Mouse (Mus musculus) MEL (cell line): Measurements from ENCODE around the gene C3. TPM values are rescaled to one million over a fixed set of nuclear protein-coding genes. Genes with fewer than 3 reads are reported as not detected.

Experiments
- DNase-seq: peaks from one replicate; pipeline ENCODE4 v3.0.0; 2011; ENCODE audit warnings: low read depth, low spot score
- H3K27ac ChIP-seq: 2 replicates; pipeline ENCODE4 v1.5.1; 2012; ENCODE audit warnings: low read depth, mild to moderate bottlenecking, control low read depth, low read length, moderate library complexity; ENCODE audit not compliant: control insufficient read depth
- H3K27me3 ChIP-seq, 2 experiments: fragments of 150-350 bp in 1 of 2; sonication (generic) in 1 of 2; 2 replicates each; pipeline ENCODE4 v1.6.1; 2012; ENCODE audit warnings: low read length in 2 of 2, mild to moderate bottlenecking in 2 of 2, improper control_type of control experiment in 1 of 2, moderate library complexity in 1 of 2; ENCODE audit not compliant: insufficient read depth in 2 of 2, control insufficient read depth in 1 of 2
- H3K36me3 ChIP-seq, 2 experiments: 2 replicates each; pipeline ENCODE4 v1.6.1; 2012 to 2014; ENCODE audit warnings: low read length in 2 of 2, improper control_type of control experiment in 1 of 2, inconsistent platforms in 1 of 2, mild to moderate bottlenecking in 1 of 2; ENCODE audit not compliant: insufficient read depth in 2 of 2, control insufficient read depth in 1 of 2
- H3K4me1 ChIP-seq, 2 experiments: fragments of 150-350 bp in 1 of 2; sonication (generic) in 1 of 2; 2 replicates each; pipeline ENCODE4 v1.6.1; 2012; ENCODE audit warnings: low read length in 2 of 2, improper control_type of control experiment in 1 of 2, mild to moderate bottlenecking in 1 of 2; ENCODE audit not compliant: insufficient read depth in 2 of 2, control insufficient read depth in 1 of 2
- H3K4me3 ChIP-seq, 2 experiments: fragments of 150-350 bp in 1 of 2; sonication (generic) in 1 of 2; 2 replicates each; pipeline ENCODE4 v1.5.1; 2012; ENCODE audit warnings: low read depth in 2 of 2, low read length in 2 of 2, mild to moderate bottlenecking in 2 of 2, moderate library complexity in 2 of 2, control low read depth in 1 of 2, improper control_type of control experiment in 1 of 2; ENCODE audit not compliant: control insufficient read depth in 1 of 2, insufficient read depth in 1 of 2
- H3K79me2 ChIP-seq: 2 replicates; pipeline ENCODE4 v1.6.1; 2012; ENCODE audit warnings: mild to moderate bottlenecking, low read length, moderate library complexity; ENCODE audit not compliant: control insufficient read depth, poor library complexity, insufficient read depth
- H3K9ac ChIP-seq: 2 replicates; pipeline ENCODE4 v1.6.1; 2012; ENCODE audit warnings: low read depth, mild to moderate bottlenecking, control low read depth, low read length, moderate library complexity; ENCODE audit not compliant: control insufficient read depth, poor library complexity, severe bottlenecking
- H3K9me3 ChIP-seq: fragments of 150-350 bp; sonication (generic); replicated peaks from 2 replicates; pipeline ENCODE4 v1.6.1; 2012; ENCODE audit warnings: mild to moderate bottlenecking, low read length, improper control_type of control experiment, moderate library complexity; ENCODE audit not compliant: insufficient read depth
- CTCF ChIP-seq, 3 experiments: IDR thresholded peaks in 2 of 3; conservative IDR thresholded peaks in 1 of 3; 2 replicates each; pipeline ENCODE4 v1.5.1; 2011 to 2012; ENCODE audit warnings: low read length in 3 of 3, low read depth in 2 of 3, mild to moderate bottlenecking in 2 of 3, improper control_type of control experiment in 1 of 3, inconsistent platforms in 1 of 3, mixed read lengths in 1 of 3, moderate library complexity in 1 of 3; ENCODE audit not compliant: control insufficient read depth in 1 of 3, insufficient read depth in 1 of 3, poor library complexity in 1 of 3, severe bottlenecking in 1 of 3
- ELF1 ChIP-seq: IDR thresholded peaks from 2 replicates; pipeline ENCODE4 v1.6.1; 2014; ENCODE audit warnings: low read depth, mild to moderate bottlenecking, inconsistent platforms, low read length, improper control_type of control experiment, moderate library complexity
- ETS1 ChIP-seq: IDR thresholded peaks from 2 replicates; pipeline ENCODE4 v1.6.1; 2012; ENCODE audit warnings: low read depth, mild to moderate bottlenecking, inconsistent platforms, low read length, improper control_type of control experiment, moderate library complexity
- JUND ChIP-seq: IDR thresholded peaks from 2 replicates; pipeline ENCODE4 v1.6.1; 2011; ENCODE audit warnings: low read depth, mild to moderate bottlenecking, improper control_type of control experiment, low read length
- MAFK ChIP-seq: IDR thresholded peaks from 2 replicates; pipeline ENCODE4 v1.6.1; 2011; ENCODE audit warnings: low read depth, mild to moderate bottlenecking, low read length, improper control_type of control experiment, borderline replicate concordance
- MAX ChIP-seq: IDR thresholded peaks from 2 replicates; pipeline ENCODE4 v1.6.1; 2011; ENCODE audit warnings: low read length, improper control_type of control experiment
- MAZ ChIP-seq: IDR thresholded peaks from 2 replicates; pipeline ENCODE4 v1.6.1; 2012; ENCODE audit warnings: low read depth, mild to moderate bottlenecking, inconsistent platforms, low read length, improper control_type of control experiment
- MXI1 ChIP-seq: IDR thresholded peaks from 2 replicates; pipeline ENCODE4 v1.6.1; 2011; ENCODE audit warnings: mild to moderate bottlenecking, low read depth, low read length, improper control_type of control experiment
- NELFE ChIP-seq: IDR thresholded peaks from 2 replicates; pipeline ENCODE4 v1.6.1; 2011; ENCODE audit warnings: low read depth, low read length, improper control_type of control experiment
- NRF1 ChIP-seq: IDR thresholded peaks from 2 replicates; pipeline ENCODE4 v1.6.1; 2014; ENCODE audit warnings: low read depth, mild to moderate bottlenecking, inconsistent platforms, low read length, improper control_type of control experiment, moderate library complexity; ENCODE audit not compliant: poor library complexity, insufficient read depth, severe bottlenecking
- POLR2A ChIP-seq, 2 experiments: IDR thresholded peaks; 2 replicates each; pipeline ENCODE4 v1.6.1; 2011 to 2012; ENCODE audit warnings: low read length in 2 of 2, mild to moderate bottlenecking in 2 of 2, control low read depth in 1 of 2, improper control_type of control experiment in 1 of 2, low read depth in 1 of 2, moderate library complexity in 1 of 2; ENCODE audit not compliant: control insufficient read depth in 1 of 2, insufficient read depth in 1 of 2, poor library complexity in 1 of 2
- POLR2AphosphoS2 ChIP-seq: IDR thresholded peaks from 2 replicates; pipeline ENCODE4 v1.6.1; 2011; ENCODE audit warnings: low read length, improper control_type of control experiment
- RAD21 ChIP-seq: IDR thresholded peaks from 2 replicates; pipeline ENCODE4 v1.6.1; 2011; ENCODE audit warnings: mild to moderate bottlenecking, low read depth, low read length, improper control_type of control experiment
- SIN3A ChIP-seq: IDR thresholded peaks from 2 replicates; pipeline ENCODE4 v1.6.1; 2012; ENCODE audit warnings: low read length, improper control_type of control experiment, inconsistent platforms
- USF1 ChIP-seq: IDR thresholded peaks from 2 replicates; pipeline ENCODE4 v1.6.1; 2014; ENCODE audit warnings: low read depth, mild to moderate bottlenecking, inconsistent platforms, low read length, improper control_type of control experiment, moderate library complexity
- polyA plus RNA-seq, 2 experiments: library from polyadenylated mRNA; stranded (reverse) in 1 of 2; unstranded in 1 of 2; fragments of >175 nt in 1 of 2; fragments of >200 nt in 1 of 2; gene quantifications; 2 replicates each; pipeline versions ENCODE4 v1.2.1 to v1.2.4; 2012; ENCODE audit warnings: low replicate concordance in 2 of 2, low read depth in 1 of 2; ENCODE audit not compliant: insufficient read length in 2 of 2, insufficient read depth in 1 of 2, missing spikeins in 1 of 2
- total RNA-seq: library from RNA; depleted of rRNA; stranded (reverse); fragments of 300-350 nt; gene quantifications from 2 replicates; pipeline ENCODE4 v1.2.3, GENCODE M21; 2012

Gene C3
- total and polyA plus RNA-seq, 3 experiments, result 0.35 to 3.2 TPM; not detected in 1

DNA sequence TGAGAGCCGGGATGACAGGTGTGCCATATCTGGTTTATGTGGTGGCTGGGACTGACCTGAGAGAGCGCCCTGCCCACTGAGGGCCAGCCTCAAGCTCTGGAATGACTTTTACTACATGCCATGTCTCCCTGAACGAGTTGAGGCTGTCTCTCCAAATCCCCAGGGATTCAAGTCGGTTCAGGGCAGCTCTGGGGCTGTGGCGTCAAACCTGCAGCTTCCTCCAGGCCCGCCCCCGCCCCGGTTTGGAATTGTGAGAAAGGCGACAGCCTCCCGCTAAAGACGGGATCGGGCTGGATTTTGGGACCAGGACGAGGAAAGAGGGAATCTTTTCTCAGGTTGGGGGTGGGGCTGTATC lies 48.0 kb upstream of the C3 start:
- Histone ChIP-seq H3K27ac (peak overlapping the region; percentile 73), H3K9me3 (no peaks in the 10 kb centered on the region), H3K4me3 (peak overlapping the region; percentile 68 to 81), H3K4me1 (peaks cover 3 to 29% of the 10 kb centered on the region in 2 experiments; a peak in 3 of 4 replicates), H3K9ac (peak overlapping the region; percentile 74), H3K27me3 (no peaks in the 10 kb centered on the region), H3K36me3 (peaks cover 0 to 12% of the 10 kb centered on the region in 2 experiments; a peak in 2 of 4 replicates), H3K79me2 (peaks cover 20% of the 10 kb centered on the region)
- no peak for DNase-seq
- TF ChIP-seq JUND (no peak), MAFK (no peak), NELFE (peak; percentile 11; the same call in 1 of the 2 replicates)

DNA sequence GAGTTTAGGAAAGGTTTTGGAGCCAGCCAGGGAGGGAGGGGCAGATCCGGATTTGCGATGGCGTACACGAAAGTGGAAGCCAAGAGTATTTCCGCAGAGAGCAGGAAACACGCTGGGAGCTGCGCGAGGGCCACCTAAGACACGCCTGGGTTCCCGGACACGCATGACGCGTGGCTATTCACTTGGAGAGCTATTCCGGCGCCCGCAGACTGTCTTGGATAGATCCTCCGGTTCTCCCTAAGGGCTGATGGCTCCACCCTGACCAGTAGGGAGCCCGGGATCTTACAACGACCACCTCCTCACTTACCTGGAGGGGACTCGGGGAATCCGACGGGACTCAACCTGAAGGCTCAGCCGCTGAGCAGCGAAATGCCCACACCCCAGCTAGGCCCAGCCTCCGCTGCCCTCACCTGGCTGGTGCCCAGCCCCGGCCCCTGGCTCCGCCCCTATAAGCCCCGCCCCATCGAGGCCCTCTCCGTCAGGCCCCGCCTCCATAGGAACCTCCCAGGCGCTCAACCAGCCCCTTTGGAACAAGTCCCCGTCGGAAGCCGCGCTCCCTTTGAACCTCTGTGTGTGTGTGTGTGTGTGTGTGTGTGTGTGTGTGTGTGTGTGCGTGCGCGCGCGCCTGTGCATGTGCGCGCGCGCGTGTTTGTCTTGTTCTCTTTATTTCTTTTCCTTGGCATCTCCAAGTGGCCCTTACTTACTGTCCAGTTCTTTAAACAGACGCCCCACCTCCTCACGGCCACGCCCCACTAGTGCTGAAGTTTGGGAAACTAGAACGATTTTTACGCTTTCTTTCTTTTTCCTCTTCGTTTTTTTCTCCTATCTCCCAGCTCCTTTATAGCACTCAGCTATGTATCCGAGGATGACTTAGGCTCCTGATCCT lies 47.4 kb upstream of the C3 start:
- Histone ChIP-seq H3K9me3 (no peaks in the 10 kb centered on the region), H3K79me2 (peaks cover 14% of the 10 kb centered on the region), H3K27me3 (no peaks in the 10 kb centered on the region), H3K27ac (no peak overlapping the region), H3K9ac (peak overlapping the region; percentile 74)
- DNase-seq, result peak; percentile 92
- no peak for TF ChIP-seq USF1
- TF ChIP-seq MXI1, result peak; percentile 47; the same call in 1 of the 2 replicates
- no peak for TF ChIP-seq POLR2AphosphoS2
- peak; percentile 35; the same call in 1 of the 2 replicates for TF ChIP-seq NRF1
- peak in 1 of 3 experiments; percentile 12; a peak in 1 of 6 replicates for TF ChIP-seq CTCF (IDR thresholded peaks at IDR 0.05 in 2 of 3, conservative IDR thresholded peaks at IDR 0.05 in 1 of 3; ENCODE audit: control insufficient read depth in 1 of 3, insufficient read depth in 1 of 3, low read depth in 2 of 3, low read length in 3 of 3, poor library complexity in 1 of 3, severe bottlenecking in 1 of 3)
- TF ChIP-seq RAD21, result no peak
- TF ChIP-seq MAX, result peak; percentile 51; the same call in 1 of the 2 replicates
- 0 out of 2 replicates have a peak, but pooled peaks have one; percentile 4 for TF ChIP-seq ETS1
- TF ChIP-seq SIN3A, result peak; percentile 37; the same call in 1 of the 2 replicates
- peak; percentile 25 to 42; a peak in 1 of 4 replicates for TF ChIP-seq POLR2A (IDR thresholded peaks at IDR 0.05; ENCODE audit: control insufficient read depth in 1 of 2, insufficient read depth in 1 of 2, low read depth in 1 of 2, low read length in 2 of 2, poor library complexity in 1 of 2)
- peak; percentile 26; the same call in 1 of the 2 replicates for TF ChIP-seq MAZ
- TF ChIP-seq ELF1, result 0 out of 2 replicates have a peak, but pooled peaks have one; percentile 19
- TF ChIP-seq, all 39 proteins: peak for 9
- peaks cover 1 to 26% of the 10 kb centered on the region in 2 experiments; a peak in 2 of 4 replicates for H3K4me1 ChIP-seq
- peak overlapping the region; percentile 68 to 81 for H3K4me3 ChIP-seq
- peaks cover 0 to 6% of the 10 kb centered on the region in 2 experiments; a peak in 2 of 4 replicates for H3K36me3 ChIP-seq
